Comparison of ENCODE assay signal across 7 mouse cellular contexts in the genomic region with DNA sequence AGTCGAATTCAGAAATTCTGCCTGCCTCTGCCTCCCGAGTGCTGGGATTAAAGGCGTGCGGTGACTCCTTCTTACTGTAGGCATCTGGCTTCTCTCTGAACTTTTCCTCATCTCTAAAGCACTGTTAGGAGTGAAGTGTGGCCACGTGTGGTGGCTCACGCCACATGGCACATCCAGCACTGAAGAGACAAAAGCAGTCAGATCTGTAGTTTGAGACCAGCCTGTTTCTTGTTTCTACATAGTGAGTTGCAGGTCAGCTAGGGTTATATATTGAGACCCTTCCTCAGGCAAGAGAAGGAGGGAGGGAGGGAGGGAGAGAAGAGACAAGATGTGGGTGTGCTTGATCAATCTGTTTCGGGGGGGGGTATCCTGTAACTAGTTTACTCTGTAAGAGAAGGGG. TPM values are rescaled to one million over a fixed set of nuclear protein-coding genes. Genes with fewer than 3 reads are reported as not detected.
DNase-seq lines count a peak whose midpoint lies in the region; ATAC-seq and TF ChIP-seq lines count a peak whose summit lies in the region.

TSS of gene Rangrf (minus strand) at position 101 of the 400 bp plus-strand sequence.

- H3K4me3 ChIP-seq in thymus, adult 2 months (ENCODE audit: control insufficient read depth, insufficient read depth, low read length) = peak within 1 kb of the TSS; percentile 58; the same call in 1 of the 2 replicates
- H3K4me3 ChIP-seq in forebrain, embryonic 10.5 days = peak within 1 kb of the TSS; percentile 58
- H3K4me3 ChIP-seq in limb, embryonic 15.5 days = peak within 1 kb of the TSS; percentile 47

- no peaks in the 10 kb centered on the region for H3K9me3 ChIP-seq in forebrain, embryonic 10.5 days
- no peaks in the 10 kb centered on the region for H3K9me3 ChIP-seq in limb, embryonic 15.5 days

- H3K4me2 ChIP-seq in limb, embryonic 15.5 days = peak within 1 kb of the TSS; percentile 75

- no peak for TF ChIP-seq POLR2A in thymus, adult 2 months (IDR thresholded peaks at IDR 0.05; ENCODE audit: control insufficient read depth, extremely low read depth, insufficient read depth, low read length, poor library complexity)

- peaks cover 16% of the 10 kb centered on the region for H3K4me1 ChIP-seq in thymus, adult 2 months (replicated peaks; ENCODE audit: control insufficient read depth, insufficient read depth, low read length)
- H3K4me1 ChIP-seq in forebrain, embryonic 10.5 days = peaks cover 22% of the 10 kb centered on the region
- peaks cover 12% of the 10 kb centered on the region for H3K4me1 ChIP-seq in limb, embryonic 15.5 days

- no peak for TF ChIP-seq CTCF in thymus, adult 2 months (IDR thresholded peaks at IDR 0.05; ENCODE audit: borderline replicate concordance, control insufficient read depth, extremely low read depth, insufficient read depth, low read length, poor library complexity)

- no peak within 1 kb of the TSS for H3K9ac ChIP-seq in limb, embryonic 15.5 days

- H3K27ac ChIP-seq in thymus, adult 2 months (ENCODE audit: control insufficient read depth, insufficient read depth, low read length) = no peak within 1 kb of the TSS
- peak within 1 kb of the TSS; percentile 83; the same call in 1 of the 2 replicates for H3K27ac ChIP-seq in forebrain, embryonic 10.5 days
- H3K27ac ChIP-seq in limb, embryonic 15.5 days = no peak within 1 kb of the TSS

- no peak for DNase-seq in thymus, adult 2 months
- no peak for DNase-seq in thymus, postnatal 25 days
- DNase-seq in forebrain, embryonic 10.5 days (ENCODE audit: extremely low spot score, low spot score) = no peak
- DNase-seq in heart, postnatal 4 days = no peak
- no peak for DNase-seq in right cerebral cortex, postnatal 14 days
- DNase-seq in retina, embryonic 14.5 days (ENCODE audit: low spot score) = no peak

- no peak for ATAC-seq in limb, embryonic 15.5 days (ENCODE audit: insufficient number of reproducible peaks, low FRiP score, low TSS enrichment, low read depth)

- H3K36me3 ChIP-seq in thymus, adult 2 months (ENCODE audit: control insufficient read depth, insufficient read depth, low read length) = no peaks in the 10 kb centered on the region
- H3K36me3 ChIP-seq in forebrain, embryonic 10.5 days (replicated peaks) = 0 out of 2 replicates have a peak, but pooled peaks cover 8% of the 10 kb centered on the region
- no peaks in the 10 kb centered on the region for H3K36me3 ChIP-seq in limb, embryonic 15.5 days

- WGBS in thymus, adult 2 months = 91% methylated on average over 7 of the region's 7 CpGs
- 88% methylated on average over 7 of the region's 7 CpGs for WGBS in forebrain, embryonic 10.5 days
- 80% methylated on average over 7 of the region's 7 CpGs for WGBS in limb, embryonic 15.5 days

- H3K27me3 ChIP-seq in thymus, adult 2 months (ENCODE audit: control insufficient read depth, insufficient read depth, low read length) = no peaks in the 10 kb centered on the region
- H3K27me3 ChIP-seq in forebrain, embryonic 10.5 days (ENCODE audit: poor library complexity, severe bottlenecking) = 0 out of 2 replicates have a peak, but pooled peaks cover 11% of the 10 kb centered on the region
- H3K27me3 ChIP-seq in limb, embryonic 15.5 days = no peaks in the 10 kb centered on the region

RNA-seq across cellular contexts. Expression of gene Rangrf, which starts in this region (rescaled TPM):
- polyA plus RNA-seq in thymus, adult 2 months (2012; rRNA removed) = 22.0 and 28.0 TPM in 2 replicates
- polyA plus RNA-seq in forebrain, embryonic 10.5 days (2016; fragmentation: Nextera tagmentation; extraction: Ambion mirVana) = 90.7 and 97.5 TPM in 2 replicates
- 10 to 100 TPM; 41.0 to 44.7 TPM for total RNA-seq in heart, postnatal 4 days (2021)
- polyA plus RNA-seq in limb, embryonic 15.5 days (2015; fragmentation: Nextera tagmentation; extraction: Ambion mirVana) = 39.0 and 42.1 TPM in 2 replicates
